Mouse (Mus musculus) cerebellum, postnatal 14 days (tissue): ENCODE results near the gene Sgip1.

Experiments used
- DNase-seq, 2 experiments: peaks; one replicate each; pipeline ENCODE4 v3.0.0; 2021; ENCODE audit warnings: mixed read lengths in 2 of 2

The Sgip1 gene

DNA sequence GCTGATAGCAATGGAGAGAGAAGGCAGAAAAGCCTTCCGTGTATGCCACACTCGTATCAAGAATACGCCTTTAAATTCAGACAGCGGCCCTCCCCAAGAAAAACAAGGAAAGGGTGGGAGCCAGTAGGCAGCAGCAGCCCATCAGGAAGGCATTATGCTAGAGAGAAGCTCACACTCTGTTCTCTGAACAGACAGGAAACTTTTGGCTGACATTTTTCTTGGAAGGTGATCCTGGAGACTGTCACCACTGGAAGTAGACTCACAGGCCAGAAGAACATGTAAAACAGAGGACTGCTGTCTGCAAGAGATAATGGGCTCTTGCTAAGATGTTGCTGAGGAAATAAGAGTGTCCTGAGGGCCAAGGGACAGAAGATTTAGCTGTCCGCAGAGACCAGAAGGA, 158.6 kb downstream of the Sgip1 start:
- DNase-seq, result no peak

- DNase-seq, result no peak
These were observed 159.1 kb downstream of the Sgip1 start for GRCm38 (mm10) chr4:102900166-102900565.

GRCm38 (mm10) chr4:102907843-102908427, 166.8 kb downstream of the Sgip1 start:
- DNase-seq, result no peak

DNA sequence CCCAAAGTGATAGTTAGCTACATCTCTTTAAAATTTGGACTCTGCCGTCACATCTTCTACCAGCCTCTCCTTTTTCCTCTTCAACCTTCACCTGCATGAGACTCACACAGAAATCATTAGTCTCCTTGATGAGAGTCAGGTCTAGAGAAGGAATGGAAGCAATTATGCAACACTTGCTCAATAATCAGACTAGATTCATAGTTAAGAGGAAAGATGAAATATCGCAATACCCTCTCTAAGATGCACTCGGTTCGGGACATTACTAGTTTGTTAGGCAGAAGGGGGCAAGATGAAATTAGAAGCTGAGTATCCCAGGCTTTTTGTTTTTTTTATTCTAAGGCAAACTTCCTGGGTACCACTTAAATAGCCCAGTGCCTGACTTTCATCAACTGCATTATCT, 169.1 kb downstream of the Sgip1 start:
- no peak for DNase-seq

GRCm38 (mm10) chr4:102913176-102913575, 172.1 kb downstream of the Sgip1 start:
- peak; percentile 47 to 61 for DNase-seq

DNA sequence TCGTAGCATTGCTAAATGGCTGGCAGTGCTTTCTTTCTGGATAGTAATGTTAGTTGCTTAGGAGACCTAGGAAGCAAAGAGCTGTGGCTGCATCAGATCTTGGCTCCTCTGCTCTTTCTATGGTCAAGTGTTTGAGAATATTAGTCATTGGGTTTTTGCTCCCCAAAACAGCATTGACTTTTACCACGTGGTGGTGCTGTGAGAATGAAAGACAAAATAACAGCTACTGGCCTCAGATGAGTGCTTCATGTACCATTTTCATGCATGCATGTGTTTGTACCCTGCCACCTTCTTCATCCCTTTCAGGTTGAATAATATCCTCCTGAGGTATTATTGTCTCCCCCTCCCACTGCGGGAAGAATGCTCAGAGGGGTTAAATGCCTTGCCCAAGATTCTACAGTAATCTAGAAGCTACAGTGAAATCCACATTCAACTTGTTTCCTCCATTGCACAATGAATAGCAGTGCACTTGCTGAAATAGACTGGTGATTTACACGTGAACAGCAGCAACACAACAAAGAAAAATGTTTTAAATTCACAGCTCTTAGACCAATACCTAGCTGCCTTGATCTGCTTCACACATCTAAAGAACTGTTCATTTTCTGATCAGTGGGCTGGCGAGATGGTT, 172.7 kb downstream of the Sgip1 start:
- no peak for DNase-seq

DNA sequence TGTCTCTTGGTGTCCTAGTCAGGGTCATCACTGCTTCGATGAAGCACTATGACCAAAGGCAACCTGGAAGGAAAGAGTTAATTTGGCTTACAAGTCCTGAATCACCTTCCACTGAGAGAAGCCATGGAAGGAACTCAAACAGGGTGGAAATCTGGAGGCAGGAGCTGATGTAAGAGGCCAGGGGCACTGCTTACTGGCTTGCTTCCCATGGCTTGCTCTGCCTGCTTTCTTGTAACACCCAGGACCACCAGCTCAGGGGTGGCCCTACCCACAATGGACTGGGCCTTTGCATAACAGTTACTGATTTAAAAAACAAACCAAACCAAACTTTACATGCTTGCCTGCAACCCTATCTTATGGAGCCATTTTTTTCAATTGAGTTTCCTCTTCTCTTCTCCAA, 177.1 kb downstream of the Sgip1 start:
- DNase-seq, result no peak

DNA sequence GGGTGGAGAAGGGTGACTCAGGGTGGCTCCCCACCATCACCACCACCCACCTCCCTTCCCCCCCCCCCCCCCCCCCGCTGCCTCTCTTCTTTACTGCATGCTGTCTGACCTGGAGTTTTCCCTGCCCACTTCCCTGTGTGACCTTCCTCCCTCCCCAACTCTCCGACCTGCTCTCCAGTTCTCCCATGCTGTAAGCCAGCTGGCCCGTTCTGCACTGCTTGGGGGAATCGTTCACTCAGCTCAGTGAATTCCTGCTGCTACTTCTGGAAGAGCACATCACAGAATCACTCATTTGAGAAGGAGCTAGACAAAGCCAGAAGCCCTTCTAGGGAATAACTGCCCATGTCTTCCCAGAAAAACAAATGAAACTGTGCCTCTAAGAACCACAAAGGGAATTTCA, 188.4 kb downstream of the Sgip1 start:
- DNase-seq, result peak; percentile 47 to 55

DNA sequence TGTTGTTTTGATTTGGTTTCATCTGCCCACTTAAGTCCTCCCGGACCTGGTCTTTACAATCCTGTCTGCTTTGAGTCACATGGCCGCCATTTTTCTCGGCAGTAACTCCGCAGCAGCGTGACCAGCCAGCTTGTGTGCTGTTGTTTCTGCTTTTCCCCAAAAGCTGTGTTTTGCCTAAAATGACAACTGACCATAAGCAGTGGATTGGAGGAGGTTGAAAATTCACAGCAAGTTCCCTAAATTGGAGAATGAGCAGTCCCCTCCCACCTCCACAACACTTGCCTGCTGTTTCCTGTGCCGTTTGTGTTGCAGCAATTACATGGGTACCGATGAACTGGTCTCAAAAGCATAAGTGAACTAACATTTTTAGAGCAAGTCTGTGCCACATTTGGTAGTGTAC, 189.6 kb downstream of the Sgip1 start:
- DNase-seq, result no peak

GRCm38 (mm10) chr4:102940266-102940665, 199.2 kb downstream of the Sgip1 start:
- no peak for DNase-seq

DNA sequence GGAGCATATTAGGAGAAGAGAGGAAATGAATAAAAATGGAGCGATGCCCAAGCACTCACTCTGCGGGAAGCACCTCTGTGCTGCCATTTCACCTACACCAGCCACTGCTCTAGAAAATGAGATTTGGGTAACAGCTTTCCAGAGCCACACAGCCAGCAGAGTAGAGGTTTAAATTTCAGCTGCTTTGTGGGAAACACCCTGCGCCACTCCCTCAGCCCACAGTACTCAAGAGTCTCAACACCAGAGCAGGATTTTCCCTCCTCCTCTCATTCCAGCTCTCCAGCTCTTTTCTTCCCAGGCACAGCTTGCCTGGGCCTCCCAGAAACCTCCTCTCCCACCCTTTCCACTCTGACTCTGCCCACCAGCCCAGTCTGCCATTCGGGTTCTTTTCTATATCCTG, 199.6 kb downstream of the Sgip1 start:
- DNase-seq, result no peak

- no peak for DNase-seq
These were observed 203.2 kb downstream of the Sgip1 start for GRCm38 (mm10) chr4:102944325-102944724.

DNA sequence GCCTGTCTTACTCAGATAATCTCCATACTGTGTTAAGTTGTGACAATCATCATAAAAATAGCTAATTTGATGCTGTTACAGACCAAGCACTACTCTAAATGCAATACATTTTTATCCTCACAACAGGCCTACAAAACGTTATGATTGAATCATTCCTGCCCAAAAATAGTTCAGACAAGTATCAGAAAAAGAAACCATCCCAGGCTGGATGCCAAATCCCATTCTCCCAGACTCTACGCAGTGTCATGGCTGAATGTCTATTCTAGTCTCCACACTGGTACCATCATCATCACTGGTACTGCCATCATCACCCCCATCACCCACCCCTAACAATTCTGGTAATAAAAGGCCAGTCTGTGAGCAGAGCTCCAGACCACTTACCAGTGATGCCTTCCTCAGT, 211.4 kb downstream of the Sgip1 start:
- DNase-seq, result no peak

DNA sequence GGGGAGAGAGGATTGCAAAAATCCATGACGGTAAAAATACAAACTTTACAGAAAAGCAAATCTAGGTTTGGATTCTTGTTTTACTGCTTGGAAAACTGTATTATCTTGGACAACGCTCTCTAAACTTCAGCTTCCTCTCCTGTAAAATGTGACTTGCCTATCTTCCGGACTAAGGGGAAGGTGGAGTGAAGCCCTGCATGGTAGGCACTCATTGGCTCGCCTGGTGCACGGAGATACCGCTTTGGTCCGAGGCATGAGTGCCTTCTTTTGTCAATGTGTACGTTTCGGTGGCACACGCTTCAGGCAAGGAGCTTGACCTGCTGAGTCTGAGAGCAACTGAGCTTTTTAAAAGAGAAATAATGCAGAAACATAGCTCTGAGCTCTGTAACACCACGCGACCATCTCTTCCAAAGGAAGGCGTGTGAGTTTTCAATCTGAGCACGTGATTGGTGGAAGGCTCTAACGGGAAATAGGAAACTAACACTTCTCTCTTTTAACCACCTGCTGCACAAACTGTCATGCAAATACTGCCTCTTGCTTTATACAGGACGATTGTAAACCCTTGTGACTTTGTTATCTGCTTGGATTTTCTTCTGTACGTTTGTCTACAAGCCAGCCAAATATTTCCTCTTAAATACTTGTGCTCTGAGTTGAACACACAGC, 214.3 kb downstream of the Sgip1 start:
- no peak for DNase-seq

GRCm38 (mm10) chr4:102959409-102959808, 218.3 kb downstream of the Sgip1 start:
- no peak for DNase-seq

DNA sequence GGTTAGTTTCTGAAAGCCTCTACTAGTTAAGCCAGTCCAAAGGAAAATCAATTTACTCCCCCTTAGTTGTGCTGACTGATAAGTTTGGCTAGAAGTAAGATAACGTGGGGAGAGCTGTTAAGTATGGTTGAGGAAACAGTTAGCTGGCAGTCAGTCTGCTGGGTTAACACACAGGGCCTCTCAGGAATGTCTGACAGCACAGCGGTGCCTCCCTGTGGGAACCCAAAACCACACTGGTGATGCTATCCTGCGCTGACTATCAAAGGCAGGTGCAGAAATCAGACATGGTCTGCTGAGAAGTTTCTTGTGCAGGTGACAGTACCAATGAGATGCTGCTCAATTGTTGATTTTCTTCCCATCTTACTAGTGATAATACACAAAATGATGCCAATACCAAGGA, 223.1 kb downstream of the Sgip1 start:
- no peak for DNase-seq

- no peak for DNase-seq
These were observed 226.7 kb downstream of the Sgip1 start for GRCm38 (mm10) chr4:102967811-102968210.

DNA sequence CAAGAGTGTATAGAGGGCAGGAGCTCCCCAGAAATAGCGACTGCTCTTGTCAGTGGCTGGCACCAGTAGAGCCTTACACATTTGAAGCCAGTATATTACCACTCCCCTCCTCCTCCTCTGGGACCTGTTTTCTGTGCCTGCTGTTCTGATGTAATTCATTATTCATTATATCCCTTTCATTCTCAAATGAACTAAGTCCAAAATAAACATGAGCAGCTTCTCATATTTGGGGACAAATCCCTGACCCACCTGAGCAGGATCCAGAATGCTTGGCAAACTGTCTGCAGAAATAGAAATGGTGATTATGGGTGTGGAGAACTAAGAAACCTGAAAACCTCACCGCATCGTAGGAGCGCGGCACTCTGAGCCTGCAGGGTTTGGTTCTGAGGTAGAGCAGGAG, 228.5 kb downstream of the Sgip1 start:
- no peak for DNase-seq

DNA sequence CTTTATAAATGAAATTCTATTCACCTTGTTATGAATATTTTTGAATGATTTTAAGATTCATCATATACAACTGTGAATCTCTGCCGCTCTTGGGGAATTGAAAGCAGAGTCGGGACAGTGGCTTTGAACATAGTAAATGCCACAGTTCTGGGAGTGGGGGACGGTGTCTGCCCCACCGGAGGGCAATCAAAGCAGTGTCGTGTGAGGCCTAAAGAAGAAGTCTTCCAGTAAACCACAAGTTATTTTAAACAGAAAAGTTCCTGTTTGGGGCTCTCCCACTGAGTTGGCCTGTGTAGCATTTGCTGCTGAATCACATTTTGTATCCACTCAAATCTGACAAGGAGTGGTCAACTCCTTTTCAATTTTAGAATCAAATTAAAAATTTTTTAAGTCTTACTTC, 230.1 kb downstream of the Sgip1 start:
- DNase-seq, result no peak

- no peak for DNase-seq
These were observed 231.0 kb downstream of the Sgip1 start for GRCm38 (mm10) chr4:102972071-102972470.

GRCm38 (mm10) chr4:102974172-102974571, 233.1 kb downstream of the Sgip1 start:
- no peak for DNase-seq

DNA sequence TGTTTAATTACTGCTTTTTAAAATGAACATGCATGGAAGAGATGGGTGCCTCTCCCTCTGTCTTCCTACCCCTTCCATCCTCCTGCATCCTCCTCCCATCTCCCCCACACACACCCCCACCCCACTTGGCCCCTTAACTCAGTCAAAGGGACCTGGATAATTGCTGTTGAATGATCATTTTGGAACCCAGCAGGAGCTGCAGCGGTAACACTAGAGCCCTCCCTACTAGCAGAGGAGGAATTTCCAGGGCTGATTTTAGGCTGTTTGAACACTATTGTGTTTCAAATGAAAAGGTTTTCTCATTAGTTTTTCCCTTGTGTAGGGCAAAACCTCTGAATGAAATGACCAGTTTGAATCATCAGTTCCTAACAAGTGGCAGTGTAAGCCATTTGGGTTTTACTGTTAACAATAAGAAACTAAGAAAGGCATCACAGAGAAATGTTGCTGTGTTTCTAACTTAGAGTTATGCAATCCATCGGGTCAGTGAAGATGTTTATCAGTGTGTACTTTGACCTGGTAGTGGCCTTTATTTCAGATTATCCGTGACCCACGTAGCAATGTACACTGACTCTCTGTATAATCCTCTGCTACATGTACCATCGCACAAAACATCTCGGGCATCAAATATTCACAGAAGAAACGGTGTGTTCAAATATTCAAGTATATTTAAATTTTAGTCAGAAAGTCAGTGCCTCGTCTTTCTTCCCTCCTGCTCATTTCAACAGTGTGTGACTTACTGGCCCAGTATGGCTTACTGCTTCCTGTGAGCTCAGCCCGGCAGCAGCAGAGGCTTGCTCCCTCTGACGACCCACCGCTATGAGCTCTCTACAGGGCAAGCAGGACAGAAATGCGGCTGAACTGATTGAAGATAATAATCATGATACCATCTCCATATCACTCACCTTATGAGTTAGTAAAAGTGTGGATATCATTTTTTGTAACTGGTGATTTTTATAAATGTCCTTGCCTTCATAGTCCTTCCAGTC, 235.5 kb downstream of the Sgip1 start:
- no peak for DNase-seq

DNA sequence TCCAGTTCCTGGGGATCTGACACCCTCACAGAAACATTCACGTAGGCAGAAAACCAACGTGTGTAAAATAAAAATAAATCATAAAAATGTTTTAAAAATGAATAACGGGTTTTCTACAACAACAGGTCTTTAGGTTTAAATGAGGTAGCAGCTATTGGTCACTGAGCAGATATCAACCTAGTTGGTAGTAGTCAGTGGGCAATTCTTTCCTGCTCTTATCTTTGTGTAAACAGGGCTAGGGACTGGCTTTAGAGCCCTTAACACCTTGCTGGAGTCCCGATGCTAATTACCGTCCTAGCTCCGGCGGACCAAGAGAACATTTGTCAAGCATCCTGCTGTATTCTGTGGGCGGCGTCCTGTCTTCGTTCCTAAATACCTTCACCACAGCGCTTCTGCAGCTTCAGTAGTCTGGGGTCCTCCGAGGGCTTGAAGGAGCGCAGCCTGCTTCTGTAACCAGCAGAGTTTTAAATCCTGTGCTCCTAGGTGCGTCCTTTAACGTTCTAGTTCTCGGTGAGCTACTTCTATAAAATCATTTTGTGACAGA, 236.8 kb downstream of the Sgip1 start:
- DNase-seq, result peak; percentile 7 to 13
